Mouse (Mus musculus): ENCODE results near the gene Sp4. TPM values are rescaled to one million over a fixed set of nuclear protein-coding genes. Genes with fewer than 3 reads are reported as not detected.

Sp4 gene
- polyA plus RNA-seq, 1 experiment, result not detected

- TF ChIP-seq POLR2A (IDR thresholded peaks at IDR 0.05; ENCODE audit: insufficient read depth, low read depth, low read length), result no peak
- no peak for TF ChIP-seq CTCF (IDR thresholded peaks at IDR 0.05; ENCODE audit: insufficient read depth, low read depth, low read length)
- Histone ChIP-seq H3K4me1 (ENCODE audit: control insufficient read depth, insufficient read depth, low read length) (peaks cover 9% of the 10 kb centered on the region), H3K27ac (ENCODE audit: insufficient read depth, low read depth, low read length) (no peak overlapping the region), H3K4me3 (ENCODE audit: insufficient read depth, low read depth, low read length) (no peak overlapping the region)
- WGBS, result 90% methylated on average over 1 of the region's 1 CpGs
Observed at GRCm38 (mm10) chr12:118295793-118296192, 5.4 kb downstream of the Sp4 start.

DNA sequence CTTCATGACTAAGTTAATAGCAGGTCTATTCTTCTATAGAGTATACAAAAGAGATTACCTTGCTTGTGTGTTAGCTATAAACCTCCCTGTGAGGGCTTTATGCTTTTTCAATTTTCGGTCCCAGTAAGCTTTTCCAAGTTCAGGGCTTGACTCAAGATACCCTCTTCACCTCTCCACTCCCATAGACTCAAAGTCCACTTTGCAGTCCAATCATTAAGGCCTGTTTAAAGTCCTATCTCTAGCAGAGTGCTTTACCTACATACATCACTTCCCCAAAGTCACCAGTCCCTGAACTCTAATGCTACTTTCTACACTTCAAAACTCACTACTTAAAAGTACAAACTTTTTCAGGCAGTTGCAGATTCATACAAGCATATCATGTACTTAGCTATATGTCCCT is 12.3 kb downstream of the Sp4 start:
- TF ChIP-seq CTCF (IDR thresholded peaks at IDR 0.05; ENCODE audit: insufficient read depth, low read depth, low read length), result no peak
- TF ChIP-seq POLR2A (IDR thresholded peaks at IDR 0.05; ENCODE audit: insufficient read depth, low read depth, low read length), result no peak
- 92% methylated on average over 1 of the region's 1 CpGs for WGBS
- H3K27ac ChIP-seq (ENCODE audit: insufficient read depth, low read depth, low read length), result no peak overlapping the region
- H3K4me3 ChIP-seq (ENCODE audit: insufficient read depth, low read depth, low read length), result no peak overlapping the region
- H3K4me1 ChIP-seq (ENCODE audit: control insufficient read depth, insufficient read depth, low read length), result peaks cover 2% of the 10 kb centered on the region; the same call in 1 of the 2 replicates

GRCm38 (mm10) chr12:118285099-118285498 is 16.1 kb downstream of the Sp4 start:
- peaks cover 2% of the 10 kb centered on the region; the same call in 1 of the 2 replicates for H3K4me1 ChIP-seq (ENCODE audit: control insufficient read depth, insufficient read depth, low read length)
- 85% methylated on average over 6 of the region's 6 CpGs for WGBS
- no peak for TF ChIP-seq CTCF (IDR thresholded peaks at IDR 0.05; ENCODE audit: insufficient read depth, low read depth, low read length)
- TF ChIP-seq POLR2A (IDR thresholded peaks at IDR 0.05; ENCODE audit: insufficient read depth, low read depth, low read length), result no peak
- H3K4me3 ChIP-seq (ENCODE audit: insufficient read depth, low read depth, low read length), result no peak overlapping the region
- H3K27ac ChIP-seq (ENCODE audit: insufficient read depth, low read depth, low read length), result no peak overlapping the region

DNA sequence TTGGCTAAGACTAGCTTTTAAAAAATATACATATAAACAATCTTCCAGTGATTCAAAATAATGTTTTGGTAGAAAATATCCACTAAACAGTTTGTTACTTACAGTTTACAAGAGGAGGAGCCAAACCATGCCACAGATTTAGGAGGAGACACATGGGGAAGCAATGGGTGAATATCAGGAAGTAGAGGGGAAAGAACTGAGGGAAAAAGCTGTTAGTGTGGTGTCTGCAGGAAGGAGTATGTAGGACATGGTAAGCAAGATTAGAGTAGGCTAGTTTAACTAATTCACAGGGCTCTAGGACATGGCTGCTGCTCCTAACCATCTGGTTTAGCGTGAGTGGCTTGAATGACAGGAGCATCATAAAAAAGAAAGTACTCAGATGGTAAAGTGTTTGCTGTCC is 19.3 kb downstream of the Sp4 start:
- H3K4me3 ChIP-seq (ENCODE audit: insufficient read depth, low read depth, low read length), result no peak overlapping the region
- WGBS, result 84% methylated on average over 1 of the region's 1 CpGs
- no peak for TF ChIP-seq CTCF (IDR thresholded peaks at IDR 0.05; ENCODE audit: insufficient read depth, low read depth, low read length)
- no peak for TF ChIP-seq POLR2A (IDR thresholded peaks at IDR 0.05; ENCODE audit: insufficient read depth, low read depth, low read length)
- H3K27ac ChIP-seq (ENCODE audit: insufficient read depth, low read depth, low read length), result no peak overlapping the region
- H3K4me1 ChIP-seq (ENCODE audit: control insufficient read depth, insufficient read depth, low read length), result peaks cover 2% of the 10 kb centered on the region; the same call in 1 of the 2 replicates

DNA sequence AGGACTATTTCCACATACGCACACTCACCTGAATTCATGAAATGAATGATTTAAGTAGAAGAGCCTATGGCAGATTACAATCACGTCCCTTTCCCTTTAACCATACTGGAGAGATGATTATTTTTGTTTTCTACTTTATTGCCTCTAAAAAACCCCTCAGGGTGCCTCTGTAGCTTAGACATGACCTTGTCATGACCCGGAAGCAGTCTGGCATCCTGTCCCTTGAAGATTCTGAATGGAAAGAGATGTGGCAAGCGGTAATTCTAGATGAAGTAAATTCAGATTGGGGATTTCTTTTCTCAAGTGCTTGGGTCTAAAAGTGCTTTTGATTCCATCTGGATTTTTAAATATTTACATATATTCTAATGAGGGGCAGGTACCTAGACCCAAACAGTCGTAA is 24.9 kb downstream of the Sp4 start:
- WGBS, result 92% methylated on average over 5 of the region's 5 CpGs
- no peaks in the 10 kb centered on the region for H3K4me1 ChIP-seq (ENCODE audit: control insufficient read depth, insufficient read depth, low read length)
- no peak overlapping the region for H3K27ac ChIP-seq (ENCODE audit: insufficient read depth, low read depth, low read length)
- H3K4me3 ChIP-seq (ENCODE audit: insufficient read depth, low read depth, low read length), result no peak overlapping the region
- no peak for TF ChIP-seq CTCF (IDR thresholded peaks at IDR 0.05; ENCODE audit: insufficient read depth, low read depth, low read length)
- no peak for TF ChIP-seq POLR2A (IDR thresholded peaks at IDR 0.05; ENCODE audit: insufficient read depth, low read depth, low read length)

- Histone ChIP-seq H3K27ac (ENCODE audit: insufficient read depth, low read depth, low read length) (no peak overlapping the region), H3K4me3 (ENCODE audit: insufficient read depth, low read depth, low read length) (no peak overlapping the region), H3K4me1 (ENCODE audit: control insufficient read depth, insufficient read depth, low read length) (no peaks in the 10 kb centered on the region)
- no peak for TF ChIP-seq POLR2A (IDR thresholded peaks at IDR 0.05; ENCODE audit: insufficient read depth, low read depth, low read length)
- no peak for TF ChIP-seq CTCF (IDR thresholded peaks at IDR 0.05; ENCODE audit: insufficient read depth, low read depth, low read length)
Observed at GRCm38 (mm10) chr12:118264905-118265304, 36.3 kb downstream of the Sp4 start.

DNA sequence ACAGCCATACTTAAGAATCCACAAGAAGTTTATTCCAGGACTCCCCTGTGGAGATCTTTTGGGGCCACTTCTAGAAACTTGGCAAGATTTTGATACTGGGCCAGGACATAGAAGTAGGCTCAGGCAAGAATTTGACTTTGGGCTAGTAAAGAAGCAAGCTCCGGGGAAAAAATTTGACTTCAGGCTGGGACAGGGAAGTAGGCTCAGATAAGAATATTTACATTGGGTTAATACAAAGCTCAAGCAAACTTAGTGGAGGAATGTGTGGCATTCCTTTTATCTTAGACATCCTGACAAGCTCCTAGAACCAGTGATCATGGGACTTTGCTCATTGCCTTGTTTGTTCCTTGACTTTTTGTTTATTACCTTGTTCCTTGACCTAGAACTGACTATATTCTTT is 37.4 kb downstream of the Sp4 start:
- no peak for TF ChIP-seq CTCF (IDR thresholded peaks at IDR 0.05; ENCODE audit: insufficient read depth, low read depth, low read length)
- TF ChIP-seq POLR2A (IDR thresholded peaks at IDR 0.05; ENCODE audit: insufficient read depth, low read depth, low read length), result no peak
- WGBS, result 85% methylated on average over 1 of the region's 1 CpGs
- H3K4me1 ChIP-seq (ENCODE audit: control insufficient read depth, insufficient read depth, low read length), result no peaks in the 10 kb centered on the region
- no peak overlapping the region for H3K4me3 ChIP-seq (ENCODE audit: insufficient read depth, low read depth, low read length)
- H3K27ac ChIP-seq (ENCODE audit: insufficient read depth, low read depth, low read length), result no peak overlapping the region

DNA sequence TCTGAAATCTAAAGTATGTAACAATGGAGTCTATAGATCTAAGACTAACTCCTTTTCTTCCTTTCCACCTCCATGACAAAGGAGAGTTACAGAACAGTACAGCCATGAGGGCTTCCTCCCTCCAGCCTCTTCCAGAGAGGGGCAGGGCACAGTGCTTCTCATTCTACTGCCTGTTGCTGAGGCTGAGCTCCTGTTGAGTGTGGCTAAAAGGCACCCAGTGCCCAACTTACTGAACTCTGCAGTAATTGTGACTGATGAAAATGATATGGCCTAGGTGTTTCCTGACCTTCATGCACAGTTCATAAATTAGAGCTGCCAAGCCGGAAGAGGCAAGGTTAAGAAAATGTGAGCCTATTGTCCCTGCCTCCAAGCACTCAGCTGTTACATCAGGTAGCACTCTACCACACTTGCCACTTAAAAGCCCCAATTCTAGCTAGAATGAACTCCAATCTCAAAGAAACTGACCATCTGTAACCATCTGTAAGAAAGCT is 45.9 kb downstream of the Sp4 start:
- 89% methylated on average over 1 of the region's 1 CpGs for WGBS
- no peaks in the 10 kb centered on the region for H3K4me1 ChIP-seq (ENCODE audit: control insufficient read depth, insufficient read depth, low read length)
- no peak overlapping the region for H3K27ac ChIP-seq (ENCODE audit: insufficient read depth, low read depth, low read length)
- no peak overlapping the region for H3K4me3 ChIP-seq (ENCODE audit: insufficient read depth, low read depth, low read length)
- TF ChIP-seq CTCF (IDR thresholded peaks at IDR 0.05; ENCODE audit: insufficient read depth, low read depth, low read length) (no peak), POLR2A (IDR thresholded peaks at IDR 0.05; ENCODE audit: insufficient read depth, low read depth, low read length) (no peak)

GRCm38 (mm10) chr12:118221182-118221581 is 80.1 kb downstream of the Sp4 start:
- Histone ChIP-seq H3K27ac (ENCODE audit: insufficient read depth, low read depth, low read length) (no peak overlapping the region), H3K4me1 (ENCODE audit: control insufficient read depth, insufficient read depth, low read length) (no peaks in the 10 kb centered on the region), H3K4me3 (ENCODE audit: insufficient read depth, low read depth, low read length) (no peak overlapping the region)
- TF ChIP-seq CTCF (IDR thresholded peaks at IDR 0.05; ENCODE audit: insufficient read depth, low read depth, low read length) (no peak), POLR2A (IDR thresholded peaks at IDR 0.05; ENCODE audit: insufficient read depth, low read depth, low read length) (no peak)
- WGBS, result 68% methylated on average over 3 of the region's 3 CpGs

- Histone ChIP-seq H3K4me1 (ENCODE audit: control insufficient read depth, insufficient read depth, low read length) (no peaks in the 10 kb centered on the region), H3K27ac (ENCODE audit: insufficient read depth, low read depth, low read length) (no peak overlapping the region), H3K4me3 (ENCODE audit: insufficient read depth, low read depth, low read length) (no peak overlapping the region)
- TF ChIP-seq POLR2A (IDR thresholded peaks at IDR 0.05; ENCODE audit: insufficient read depth, low read depth, low read length) (no peak), CTCF (IDR thresholded peaks at IDR 0.05; ENCODE audit: insufficient read depth, low read depth, low read length) (no peak)
Observed at GRCm38 (mm10) chr12:118220062-118220461, 81.2 kb downstream of the Sp4 start.

Measured in olfactory bulb, adult 2 months (tissue).